Mouse (Mus musculus): ENCODE measurements at regions not wholly inside any gene's neighbourhood (a gene's known extent, or its start where the extent isn't known, plus 50 kb on each side); places are given as distances from the start of the nearest gene placed in this dataset.
A peak's percentile ranks its signal among the peaks of the same experiment; 100 is the strongest.

- Histone ChIP-seq H3K9me3 (replicated peaks; ENCODE audit: control insufficient read depth, low read length) (no peaks in the 10 kb centered on the region), H3K36me3 (ENCODE audit: control insufficient read depth, insufficient read depth, low read length) (no peaks in the 10 kb centered on the region), H3K27me3 (ENCODE audit: control insufficient read depth, insufficient read depth, low read length) (no peaks in the 10 kb centered on the region), H3K9ac (ENCODE audit: low read length) (no peak overlapping the region), H3K4me2 (ENCODE audit: low read depth, low read length) (no peak overlapping the region), H3K4me1 (ENCODE audit: control insufficient read depth, insufficient read depth, low read length) (peaks cover 13% of the 10 kb centered on the region), H3K4me3 (replicated peaks; ENCODE audit: low read length) (no peak overlapping the region), H3K27ac (ENCODE audit: low read length) (no peak overlapping the region)
- ATAC-seq (ENCODE audit: insufficient read depth, low FRiP score), result no peak
- 75% methylated on average over 4 of the region's 4 CpGs for WGBS
Measured at GRCm38 (mm10) chr8:79502062-79502461, 102.7 kb upstream of the Smad1 start.

GRCm38 (mm10) chr8:79501238-79501637, 101.9 kb upstream of the Smad1 start:
- H3K27ac ChIP-seq (ENCODE audit: low read length), result no peak overlapping the region
- no peaks in the 10 kb centered on the region for H3K9me3 ChIP-seq (replicated peaks; ENCODE audit: control insufficient read depth, low read length)
- no peak for ATAC-seq (ENCODE audit: insufficient read depth, low FRiP score)
- H3K4me3 ChIP-seq (replicated peaks; ENCODE audit: low read length), result no peak overlapping the region
- H3K4me1 ChIP-seq (ENCODE audit: control insufficient read depth, insufficient read depth, low read length), result peaks cover 13% of the 10 kb centered on the region
- H3K36me3 ChIP-seq (ENCODE audit: control insufficient read depth, insufficient read depth, low read length), result no peaks in the 10 kb centered on the region
- 74% methylated on average over 11 of the region's 11 CpGs for WGBS
- no peak overlapping the region for H3K4me2 ChIP-seq (ENCODE audit: low read depth, low read length)
- no peak overlapping the region for H3K9ac ChIP-seq (ENCODE audit: low read length)
- no peaks in the 10 kb centered on the region for H3K27me3 ChIP-seq (ENCODE audit: control insufficient read depth, insufficient read depth, low read length)

GRCm38 (mm10) chr8:79499258-79499657, 99.9 kb upstream of the Smad1 start:
- no peak overlapping the region for H3K27ac ChIP-seq (ENCODE audit: low read length)
- H3K27me3 ChIP-seq (ENCODE audit: control insufficient read depth, insufficient read depth, low read length), result no peaks in the 10 kb centered on the region
- no peaks in the 10 kb centered on the region for H3K36me3 ChIP-seq (ENCODE audit: control insufficient read depth, insufficient read depth, low read length)
- no peak for ATAC-seq (ENCODE audit: insufficient read depth, low FRiP score)
- no peak overlapping the region for H3K4me2 ChIP-seq (ENCODE audit: low read depth, low read length)
- no peak overlapping the region for H3K9ac ChIP-seq (ENCODE audit: low read length)
- no peak overlapping the region for H3K4me3 ChIP-seq (replicated peaks; ENCODE audit: low read length)
- WGBS, result 85% methylated on average over 2 of the region's 2 CpGs
- H3K9me3 ChIP-seq (replicated peaks; ENCODE audit: control insufficient read depth, low read length), result no peaks in the 10 kb centered on the region
- H3K4me1 ChIP-seq (ENCODE audit: control insufficient read depth, insufficient read depth, low read length), result peaks cover 13% of the 10 kb centered on the region

GRCm38 (mm10) chr8:79498611-79499010, 99.3 kb upstream of the Smad1 start:
- H3K27me3 ChIP-seq (ENCODE audit: control insufficient read depth, insufficient read depth, low read length), result no peaks in the 10 kb centered on the region
- H3K27ac ChIP-seq (ENCODE audit: low read length), result no peak overlapping the region
- peaks cover 13% of the 10 kb centered on the region for H3K4me1 ChIP-seq (ENCODE audit: control insufficient read depth, insufficient read depth, low read length)
- no peaks in the 10 kb centered on the region for H3K36me3 ChIP-seq (ENCODE audit: control insufficient read depth, insufficient read depth, low read length)
- no peak overlapping the region for H3K9ac ChIP-seq (ENCODE audit: low read length)
- no peak overlapping the region for H3K4me3 ChIP-seq (replicated peaks; ENCODE audit: low read length)
- ATAC-seq (ENCODE audit: insufficient read depth, low FRiP score), result peak; percentile 74; the same call in 1 of the 2 replicates
- no peak overlapping the region for H3K4me2 ChIP-seq (ENCODE audit: low read depth, low read length)
- 49% methylated on average over 2 of the region's 2 CpGs for WGBS
- H3K9me3 ChIP-seq (replicated peaks; ENCODE audit: control insufficient read depth, low read length), result no peaks in the 10 kb centered on the region

GRCm38 (mm10) chr8:79491156-79491698, 91.9 kb upstream of the Smad1 start:
- 0 out of 2 replicates have a peak, but pooled peaks cover 5% of the 10 kb centered on the region for H3K9me3 ChIP-seq (replicated peaks; ENCODE audit: control insufficient read depth, low read length)
- H3K27me3 ChIP-seq (ENCODE audit: control insufficient read depth, insufficient read depth, low read length), result no peaks in the 10 kb centered on the region
- H3K4me3 ChIP-seq (replicated peaks; ENCODE audit: low read length), result no peak overlapping the region
- no peaks in the 10 kb centered on the region for H3K36me3 ChIP-seq (ENCODE audit: control insufficient read depth, insufficient read depth, low read length)
- no peak overlapping the region for H3K9ac ChIP-seq (ENCODE audit: low read length)
- 0 out of 2 replicates have a peak, but pooled peaks cover 5% of the 10 kb centered on the region for H3K4me1 ChIP-seq (ENCODE audit: control insufficient read depth, insufficient read depth, low read length)
- no peak overlapping the region for H3K27ac ChIP-seq (ENCODE audit: low read length)
- WGBS, result 51% methylated on average over 10 of the region's 10 CpGs
- no peak for ATAC-seq (ENCODE audit: insufficient read depth, low FRiP score)
- H3K4me2 ChIP-seq (ENCODE audit: low read depth, low read length), result no peak overlapping the region

- Histone ChIP-seq H3K27ac (ENCODE audit: low read length) (no peak overlapping the region), H3K36me3 (ENCODE audit: control insufficient read depth, insufficient read depth, low read length) (no peaks in the 10 kb centered on the region), H3K4me2 (ENCODE audit: low read depth, low read length) (no peak overlapping the region), H3K27me3 (ENCODE audit: control insufficient read depth, insufficient read depth, low read length) (no peaks in the 10 kb centered on the region), H3K9me3 (replicated peaks; ENCODE audit: control insufficient read depth, low read length) (0 out of 2 replicates have a peak, but pooled peaks cover 5% of the 10 kb centered on the region), H3K4me1 (ENCODE audit: control insufficient read depth, insufficient read depth, low read length) (0 out of 2 replicates have a peak, but pooled peaks cover 5% of the 10 kb centered on the region), H3K4me3 (replicated peaks; ENCODE audit: low read length) (no peak overlapping the region), H3K9ac (ENCODE audit: low read length) (no peak overlapping the region)
- no peak for ATAC-seq (ENCODE audit: insufficient read depth, low FRiP score)
- WGBS, result 39% methylated on average over 4 of the region's 4 CpGs
Measured at GRCm38 (mm10) chr8:79490739-79491138, 91.4 kb upstream of the Smad1 start.

- Histone ChIP-seq H3K27ac (ENCODE audit: low read length) (no peak overlapping the region), H3K9me3 (replicated peaks; ENCODE audit: control insufficient read depth, low read length) (0 out of 2 replicates have a peak, but pooled peaks cover 5% of the 10 kb centered on the region), H3K36me3 (ENCODE audit: control insufficient read depth, insufficient read depth, low read length) (no peaks in the 10 kb centered on the region), H3K27me3 (ENCODE audit: control insufficient read depth, insufficient read depth, low read length) (no peaks in the 10 kb centered on the region), H3K4me3 (replicated peaks; ENCODE audit: low read length) (no peak overlapping the region), H3K4me2 (ENCODE audit: low read depth, low read length) (no peak overlapping the region), H3K9ac (ENCODE audit: low read length) (no peak overlapping the region), H3K4me1 (ENCODE audit: control insufficient read depth, insufficient read depth, low read length) (0 out of 2 replicates have a peak, but pooled peaks cover 5% of the 10 kb centered on the region)
- whole genome bisulfite sequencing, result 68% methylated on average over 2 of the region's 2 CpGs
- no peak for ATAC-seq (ENCODE audit: insufficient read depth, low FRiP score)
Measured at GRCm38 (mm10) chr8:79488861-79489260, 89.5 kb upstream of the Smad1 start.

- no peak for ATAC-seq (ENCODE audit: insufficient read depth, low FRiP score)
- H3K4me3 ChIP-seq (replicated peaks; ENCODE audit: low read length), result no peak overlapping the region
- H3K4me2 ChIP-seq (ENCODE audit: low read depth, low read length), result no peak overlapping the region
- no peaks in the 10 kb centered on the region for H3K27me3 ChIP-seq (ENCODE audit: control insufficient read depth, insufficient read depth, low read length)
- H3K4me1 ChIP-seq (ENCODE audit: control insufficient read depth, insufficient read depth, low read length), result 0 out of 2 replicates have a peak, but pooled peaks cover 5% of the 10 kb centered on the region
- H3K27ac ChIP-seq (ENCODE audit: low read length), result no peak overlapping the region
- no peaks in the 10 kb centered on the region for H3K36me3 ChIP-seq (ENCODE audit: control insufficient read depth, insufficient read depth, low read length)
- WGBS, result 79% methylated on average over 6 of the region's 6 CpGs
- 0 out of 2 replicates have a peak, but pooled peaks cover 5% of the 10 kb centered on the region for H3K9me3 ChIP-seq (replicated peaks; ENCODE audit: control insufficient read depth, low read length)
- no peak overlapping the region for H3K9ac ChIP-seq (ENCODE audit: low read length)
Measured at GRCm38 (mm10) chr8:79487597-79487996, 88.3 kb upstream of the Smad1 start.

- H3K27ac ChIP-seq (ENCODE audit: low read length), result no peak overlapping the region
- H3K27me3 ChIP-seq (ENCODE audit: control insufficient read depth, insufficient read depth, low read length), result no peaks in the 10 kb centered on the region
- no peak overlapping the region for H3K9ac ChIP-seq (ENCODE audit: low read length)
- no peak overlapping the region for H3K4me2 ChIP-seq (ENCODE audit: low read depth, low read length)
- H3K36me3 ChIP-seq (ENCODE audit: control insufficient read depth, insufficient read depth, low read length), result no peaks in the 10 kb centered on the region
- no peak for ATAC-seq (ENCODE audit: insufficient read depth, low FRiP score)
- H3K9me3 ChIP-seq (replicated peaks; ENCODE audit: control insufficient read depth, low read length), result no peaks in the 10 kb centered on the region
- H3K4me3 ChIP-seq (replicated peaks; ENCODE audit: low read length), result no peak overlapping the region
- no peaks in the 10 kb centered on the region for H3K4me1 ChIP-seq (ENCODE audit: control insufficient read depth, insufficient read depth, low read length)
- 83% methylated on average over 8 of the region's 8 CpGs for WGBS
Measured at GRCm38 (mm10) chr8:79479326-79479725, 80.0 kb upstream of the Smad1 start.
